Mouse (Mus musculus) lung, embryonic 14.5 days (tissue): ENCODE results near the gene Ap1g1. TPM values are rescaled to one million over a fixed set of nuclear protein-coding genes. Genes with fewer than 3 reads are reported as not detected.

Experiments
- ATAC-seq: fragments of 200-750 bp; cut with Nextera tagmentation; 2 replicates; pipeline ENCODE4 v1.8.0; 2017; ENCODE audit warnings: mild to moderate bottlenecking, moderate TSS enrichment, moderate library complexity; ENCODE audit not compliant: insufficient read depth
- DNase-seq: peaks from one replicate; pipeline ENCODE4 v3.0.0-alpha.2; 2015
- H3K27ac ChIP-seq: fragments of 300-500 bp; sonication (generic); 2 replicates; pipeline ENCODE4 v1.5.1; 2014; ENCODE audit warnings: low read depth, mild to moderate bottlenecking, moderate library complexity
- H3K27me3 ChIP-seq: fragments of 300-500 bp; sonication (generic); 2 replicates; pipeline ENCODE4 v1.6.1; 2014; ENCODE audit warnings: low read length, control low read depth; ENCODE audit not compliant: insufficient read depth
- H3K36me3 ChIP-seq: fragments of 300-500 bp; sonication (generic); 2 replicates; pipeline ENCODE4 v1.6.1; 2014; ENCODE audit warnings: control low read depth; ENCODE audit not compliant: insufficient read depth
- H3K4me1 ChIP-seq: fragments of 300-500 bp; sonication (generic); 2 replicates; pipeline ENCODE4 v1.6.1; 2014; ENCODE audit warnings: antibody characterized with exemption, control low read depth; ENCODE audit not compliant: insufficient read depth
- H3K4me2 ChIP-seq: fragments of 300-500 bp; sonication (generic); 2 replicates; pipeline ENCODE4 v1.6.1; 2014; ENCODE audit warnings: mild to moderate bottlenecking
- H3K4me3 ChIP-seq: fragments of 300-500 bp; sonication (generic); 2 replicates; pipeline ENCODE4 v1.5.1; 2014; ENCODE audit warnings: low read depth, low read length
- H3K9ac ChIP-seq: fragments of 300-500 bp; sonication (generic); 2 replicates; pipeline ENCODE4 v1.6.1; 2014
- H3K9me3 ChIP-seq: fragments of 300-500 bp; sonication (generic); 2 replicates; pipeline ENCODE4 v1.6.1; 2016; ENCODE audit warnings: low read depth, low read length, control low read depth
- CTCF ChIP-seq: IDR thresholded peaks from 2 replicates; pipeline ENCODE4 v1.5.1; 2016; ENCODE audit warnings: antibody characterized with exemption, low read depth
- WGBS: fragments of 180-500 bp; shearing (Covaris S2); extraction: QIAGEN DNeasy Blood & Tissue Kit; methylation state at CpG from one replicate; pipeline ENCODE4 v1.1.7; 2014; 5-methylcytosine and 5-hydroxymethylcytosine counted together
- polyA plus RNA-seq: library from polyadenylated mRNA; unstranded; fragments of >200 nt; fragmentation: Nextera tagmentation; extraction: Ambion mirVana; gene quantifications from 2 replicates; pipeline ENCODE4 v1.2.1, GENCODE M21; 2014

The Ap1g1 gene
- polyA plus RNA-seq, 1 experiment from 2014 or later: 41.8 TPM

DNA sequence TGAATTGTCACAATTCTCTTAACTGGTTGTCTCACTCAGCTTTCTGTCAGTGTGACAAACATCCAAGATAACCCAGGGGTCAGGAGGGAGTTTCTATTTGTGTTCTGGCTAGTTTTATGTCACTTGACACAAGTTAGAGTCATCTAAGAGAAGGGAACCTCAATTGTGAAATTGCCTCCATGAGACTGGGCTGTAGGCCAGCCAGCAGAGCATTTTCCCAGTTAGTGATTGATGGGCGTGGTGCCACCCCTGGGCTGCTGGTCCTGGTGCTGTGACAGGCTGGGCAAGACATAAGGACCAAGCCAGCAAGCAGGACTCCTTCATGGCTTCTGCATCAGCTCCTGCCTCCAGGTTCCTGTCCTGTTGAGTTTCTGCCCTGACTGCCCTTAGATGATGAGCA, 18.1 kb upstream of the Ap1g1 start:
- Histone ChIP-seq H3K9ac (no peak overlapping the region), H3K9me3 (no peaks in the 10 kb centered on the region), H3K27ac (no peak overlapping the region), H3K4me3 (no peak overlapping the region), H3K36me3 (no peaks in the 10 kb centered on the region), H3K27me3 (no peaks in the 10 kb centered on the region), H3K4me1 (no peaks in the 10 kb centered on the region), H3K4me2 (no peak overlapping the region)
- no peak for ATAC-seq
- TF ChIP-seq CTCF: no peak
- DNase-seq: no peak
- WGBS: 48% methylated on average over 1 of the region's 1 CpGs

DNA sequence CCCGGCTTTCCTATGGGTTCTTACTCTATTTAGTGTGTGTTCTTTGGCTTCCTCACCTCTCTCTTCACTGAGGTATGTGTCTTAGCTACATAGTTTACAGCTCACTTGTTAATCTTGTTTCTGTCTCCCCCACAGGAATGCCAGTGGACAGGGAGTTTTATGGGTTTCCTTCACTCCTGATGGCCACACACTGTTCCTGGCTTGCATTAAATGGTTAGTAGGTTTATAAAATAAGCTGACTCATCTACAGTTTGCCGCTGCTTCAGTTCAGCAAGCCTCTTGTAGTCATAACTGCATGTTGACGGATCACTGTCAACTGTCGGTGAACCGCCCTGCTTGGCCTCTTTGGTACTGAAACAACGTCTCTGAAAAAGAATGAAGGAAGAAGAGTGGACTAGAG, 14.3 kb upstream of the Ap1g1 start:
- Histone ChIP-seq H3K4me3 (no peak overlapping the region), H3K36me3 (no peaks in the 10 kb centered on the region), H3K4me2 (no peak overlapping the region), H3K9ac (no peak overlapping the region), H3K4me1 (no peaks in the 10 kb centered on the region), H3K9me3 (no peaks in the 10 kb centered on the region), H3K27me3 (no peaks in the 10 kb centered on the region), H3K27ac (no peak overlapping the region)
- no peak for ATAC-seq
- no peak for TF ChIP-seq CTCF
- 77% methylated on average over 6 of the region's 6 CpGs for WGBS
- DNase-seq: no peak

DNA sequence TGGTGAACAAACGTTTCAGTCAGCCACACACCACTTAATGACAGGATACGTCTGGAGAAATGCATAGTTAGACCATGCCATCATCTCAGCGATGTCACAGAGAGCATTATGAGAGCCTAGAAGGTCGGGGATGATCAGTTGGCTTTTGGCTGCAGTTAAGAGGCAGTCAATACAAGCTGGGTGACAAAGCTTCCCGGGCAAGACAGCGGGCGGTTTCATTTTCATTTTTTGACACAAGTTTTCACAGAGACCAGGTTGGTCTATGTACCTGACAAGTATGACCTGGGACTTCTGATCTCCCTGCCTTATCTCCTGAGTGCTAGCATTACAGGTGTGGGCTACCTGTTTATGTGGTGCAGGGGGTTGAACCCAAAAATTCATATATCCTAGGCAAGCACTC, 12.3 kb upstream of the Ap1g1 start:
- no peak for TF ChIP-seq CTCF
- 63% methylated on average over 7 of the region's 7 CpGs for WGBS
- no peaks in the 10 kb centered on the region for H3K36me3 ChIP-seq
- H3K9me3 ChIP-seq: no peaks in the 10 kb centered on the region
- DNase-seq (no peak), ATAC-seq (no peak)
- no peaks in the 10 kb centered on the region for H3K27me3 ChIP-seq
- H3K9ac ChIP-seq: no peak overlapping the region
- no peak overlapping the region for H3K4me3 ChIP-seq
- no peaks in the 10 kb centered on the region for H3K4me1 ChIP-seq
- no peak overlapping the region for H3K4me2 ChIP-seq
- H3K27ac ChIP-seq: no peak overlapping the region

DNA sequence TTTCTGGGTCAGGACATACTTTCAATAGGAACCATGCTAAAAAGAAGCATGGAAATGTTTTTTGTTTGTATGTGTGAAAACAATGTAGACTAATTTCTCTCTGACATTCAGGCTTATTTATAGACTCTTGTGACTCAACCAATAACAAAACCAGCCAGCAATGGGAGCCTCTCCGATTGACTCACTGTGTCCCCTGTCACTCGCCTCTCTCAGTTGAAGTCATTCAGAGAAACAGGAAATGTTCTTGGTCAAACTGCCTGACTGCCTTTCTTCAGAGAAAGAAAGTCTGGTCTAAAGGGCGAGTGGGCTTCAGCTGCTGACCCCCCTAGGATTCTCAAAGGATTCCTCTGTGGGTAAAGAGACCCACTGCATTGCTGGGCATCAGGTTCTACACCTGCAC, 5.2 kb upstream of the Ap1g1 start:
- Histone ChIP-seq H3K4me1 (no peaks in the 10 kb centered on the region), H3K4me2 (no peak overlapping the region), H3K27ac (no peak overlapping the region), H3K36me3 (no peaks in the 10 kb centered on the region), H3K4me3 (no peak overlapping the region), H3K9me3 (no peaks in the 10 kb centered on the region), H3K27me3 (no peaks in the 10 kb centered on the region), H3K9ac (no peak overlapping the region)
- no peak for TF ChIP-seq CTCF
- ATAC-seq (no peak), DNase-seq (no peak)
- 42% methylated on average over 3 of the region's 3 CpGs for WGBS

DNA sequence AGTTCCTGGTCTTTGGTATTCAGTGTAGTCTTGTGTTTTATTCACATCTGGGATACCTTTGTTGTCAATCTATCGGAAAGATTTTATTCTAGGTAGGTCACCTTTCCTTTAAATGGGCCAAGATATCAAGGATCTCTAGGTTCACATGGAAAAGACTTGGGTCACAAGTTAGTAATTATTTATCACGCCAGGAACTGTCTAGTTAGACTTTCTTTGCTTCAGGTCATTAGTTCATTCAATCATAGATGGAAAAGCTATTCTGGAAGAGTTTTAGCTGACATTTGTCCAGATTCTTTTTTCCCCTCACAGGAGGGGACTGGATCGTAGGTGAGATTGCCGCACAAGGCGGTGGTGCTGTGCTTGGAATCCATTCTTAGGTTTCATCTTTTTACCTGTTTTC, 503 bp upstream of the Ap1g1 start:
- ATAC-seq (no peak), DNase-seq (no peak)
- no peak for TF ChIP-seq CTCF
- peak overlapping the region; percentile 93 for H3K9ac ChIP-seq
- no peaks in the 10 kb centered on the region for H3K27me3 ChIP-seq
- peak overlapping the region; percentile 92 for H3K4me3 ChIP-seq
- peak overlapping the region; percentile 95 for H3K4me2 ChIP-seq
- WGBS: 19% methylated on average over 5 of the region's 5 CpGs
- H3K36me3 ChIP-seq: no peaks in the 10 kb centered on the region
- no peaks in the 10 kb centered on the region for H3K9me3 ChIP-seq
- no peak overlapping the region for H3K27ac ChIP-seq
- H3K4me1 ChIP-seq: peaks cover 6% of the 10 kb centered on the region

DNA sequence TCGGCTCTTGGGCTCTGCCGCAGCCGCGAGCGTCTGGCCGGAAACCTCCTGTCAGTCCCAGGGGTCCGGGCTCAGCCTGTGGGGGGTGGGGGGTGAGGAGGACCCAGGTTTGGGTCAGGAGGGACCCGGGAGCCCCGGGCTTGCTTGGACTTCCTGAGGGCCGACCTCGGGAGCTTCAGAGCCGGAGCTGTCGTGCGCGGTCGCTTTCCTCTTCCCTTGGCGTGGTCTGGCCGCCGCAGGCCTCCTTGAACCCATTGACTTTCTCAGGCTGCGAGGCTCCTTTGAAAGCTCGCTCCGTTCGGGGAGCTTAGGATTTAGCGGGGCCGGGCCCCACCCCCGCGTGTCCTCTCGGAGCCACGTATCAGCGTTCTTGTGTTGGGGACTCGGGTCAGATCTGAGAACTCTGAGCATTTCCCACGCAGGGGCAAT, 653 bp downstream of the Ap1g1 start:
- peak overlapping the region; percentile 95 for H3K4me2 ChIP-seq
- no peaks in the 10 kb centered on the region for H3K9me3 ChIP-seq
- under 1% methylated on average over 31 of the region's 32 CpGs for WGBS
- H3K4me3 ChIP-seq: peak overlapping the region; percentile 92
- H3K9ac ChIP-seq: peak overlapping the region; percentile 93
- TF ChIP-seq CTCF: no peak
- DNase-seq: peak; percentile 38
- peak overlapping the region; percentile 97 for H3K27ac ChIP-seq
- no peaks in the 10 kb centered on the region for H3K36me3 ChIP-seq
- peaks cover 6% of the 10 kb centered on the region for H3K4me1 ChIP-seq
- no peaks in the 10 kb centered on the region for H3K27me3 ChIP-seq
- ATAC-seq: no peak; the same call in none of the 2 replicates

DNA sequence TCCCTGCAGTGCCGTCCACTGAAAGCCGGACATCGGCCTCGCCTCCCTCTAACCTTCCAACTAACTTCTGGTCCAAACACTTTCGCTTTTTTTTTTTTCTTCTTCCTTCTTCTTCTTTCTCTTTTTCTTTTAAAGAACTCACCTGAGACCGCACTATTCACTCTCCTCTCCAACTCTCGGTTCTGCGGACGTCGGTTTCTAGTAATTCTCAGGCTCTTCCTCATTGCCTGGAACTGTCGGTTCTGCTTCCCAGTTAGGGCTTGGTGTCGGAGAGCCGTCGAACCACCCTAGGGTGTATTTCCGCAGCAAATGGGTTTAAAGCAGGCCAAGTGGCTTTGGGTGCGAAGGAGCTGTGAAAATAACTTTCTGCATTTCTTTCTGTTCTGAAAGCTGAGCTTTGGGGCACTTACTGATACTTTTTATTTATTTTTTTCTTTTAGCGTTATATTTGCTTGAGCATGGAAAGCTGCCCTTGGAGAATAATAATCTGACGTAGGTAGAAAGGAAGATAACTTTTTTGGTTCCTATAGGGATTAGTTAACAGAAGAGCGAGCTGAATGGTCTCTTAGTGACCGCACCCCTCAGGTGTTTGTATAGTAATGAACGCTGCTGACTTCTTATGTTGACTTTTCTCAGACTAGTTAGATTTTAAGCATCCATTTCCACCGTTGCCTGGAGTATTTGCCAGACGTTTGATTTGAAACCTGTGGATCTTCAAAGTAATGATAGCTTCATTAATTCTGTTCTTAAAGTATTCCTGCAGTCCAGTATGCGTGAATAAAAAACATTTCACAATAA, 1.3 kb downstream of the Ap1g1 start:
- TF ChIP-seq CTCF: no peak
- peak overlapping the region; percentile 97 for H3K27ac ChIP-seq
- no peaks in the 10 kb centered on the region for H3K9me3 ChIP-seq
- H3K4me3 ChIP-seq: peak overlapping the region; percentile 92
- no peaks in the 10 kb centered on the region for H3K36me3 ChIP-seq
- ATAC-seq (no peak), DNase-seq (peak; percentile 28)
- 13% methylated on average over 24 of the region's 24 CpGs for WGBS
- H3K9ac ChIP-seq: peak overlapping the region; percentile 93
- H3K4me2 ChIP-seq: peak overlapping the region; percentile 95
- no peaks in the 10 kb centered on the region for H3K27me3 ChIP-seq
- peaks cover 6% of the 10 kb centered on the region for H3K4me1 ChIP-seq
